Mouse (Mus musculus) liver, embryonic 14.5 days (tissue): ENCODE data around the gene Nfyb.

ENCODE experiments used
- CTCF ChIP-seq: IDR thresholded peaks from 2 replicates; pipeline ENCODE4 v1.5.1; 2016; ENCODE audit warnings: antibody characterized with exemption, low read depth, control low read depth
- EP300 ChIP-seq: IDR thresholded peaks from 2 replicates; pipeline ENCODE4 v1.6.1; 2016; ENCODE audit warnings: antibody characterized with exemption, low read depth

- no peak for TF ChIP-seq CTCF
- no peak for TF ChIP-seq EP300
Measured at GRCm38 (mm10) chr10:82758878-82759277, 5.1 kb downstream of the Nfyb start.
